Mouse (Mus musculus) ES-Bruce4 (cell line): Measurements from ENCODE around the gene Cant1. TPM values are rescaled to one million over a fixed set of nuclear protein-coding genes. Genes with fewer than 3 reads are reported as not detected.

Experiments
- H3K27ac ChIP-seq: 2 replicates; pipeline ENCODE4 v1.5.1; 2012; ENCODE audit warnings: low read length, inconsistent platforms; ENCODE audit not compliant: insufficient read depth
- H3K27me3 ChIP-seq: 2 replicates; pipeline ENCODE4 v1.6.1; 2012; ENCODE audit warnings: mild to moderate bottlenecking, low read length, inconsistent platforms; ENCODE audit not compliant: control insufficient read depth, poor library complexity, insufficient read depth, severe bottlenecking
- H3K36me3 ChIP-seq: 2 replicates; pipeline ENCODE4 v1.6.1; 2012; ENCODE audit warnings: inconsistent platforms, mild to moderate bottlenecking, low read length, moderate library complexity; ENCODE audit not compliant: control insufficient read depth, poor library complexity, insufficient read depth, severe bottlenecking
- H3K4me1 ChIP-seq: one replicate; pipeline ENCODE4 v1.8.1; 2011; ENCODE audit warnings: low read length; ENCODE audit not compliant: control insufficient read depth, insufficient read depth
- H3K4me3 ChIP-seq: 2 replicates; pipeline ENCODE4 v1.5.1; 2011; ENCODE audit warnings: low read depth, mild to moderate bottlenecking, low read length
- H3K9ac ChIP-seq: 2 replicates; pipeline ENCODE4 v1.6.1; 2012; ENCODE audit warnings: low read depth, mild to moderate bottlenecking, inconsistent platforms; ENCODE audit not compliant: poor library complexity, severe bottlenecking
- H3K9me3 ChIP-seq: replicated peaks from 2 replicates; pipeline ENCODE4 v1.6.1; 2012; ENCODE audit warnings: mild to moderate bottlenecking, low read length, inconsistent platforms; ENCODE audit not compliant: control insufficient read depth, poor library complexity, insufficient read depth, severe bottlenecking
- CTCF ChIP-seq: IDR thresholded peaks from one replicate; pipeline ENCODE4 v1.8.1; 2011; ENCODE audit warnings: low read depth, low read length
- EP300 ChIP-seq: IDR thresholded peaks from 2 replicates; pipeline ENCODE4 v1.6.1; 2011; ENCODE audit warnings: low read depth, low read length; ENCODE audit not compliant: insufficient read depth
- POLR2A ChIP-seq: IDR thresholded peaks from one replicate; pipeline ENCODE4 v1.8.1; 2011; ENCODE audit warnings: low read length; ENCODE audit not compliant: insufficient read depth
- polyA plus RNA-seq: library from polyadenylated mRNA; stranded (reverse); fragments of >200 nt; gene quantifications from 2 replicates; pipeline ENCODE4 v1.2.4, GENCODE M21; 2011; ENCODE audit warnings: low read depth; ENCODE audit not compliant: missing spikeins, insufficient read depth, insufficient read length

Gene Cant1
- polyA plus RNA-seq, 1 experiment: 15.4 TPM

- H3K9ac ChIP-seq: peak overlapping the region; percentile 62
- H3K36me3 ChIP-seq: no peaks in the 10 kb centered on the region
- no peak overlapping the region for H3K27ac ChIP-seq
- TF ChIP-seq CTCF (no peak), EP300 (no peak), POLR2A (no peak)
- H3K9me3 ChIP-seq: no peaks in the 10 kb centered on the region
- peaks cover 2% of the 10 kb centered on the region for H3K4me1 ChIP-seq
- H3K27me3 ChIP-seq: no peaks in the 10 kb centered on the region
- H3K4me3 ChIP-seq: peak overlapping the region; percentile 92
Observed at GRCm38 (mm10) chr11:118418442-118418833, 448 bp downstream of the Cant1 start.

GRCm38 (mm10) chr11:118417496-118417895 is 1.4 kb downstream of the Cant1 start:
- no peak overlapping the region for H3K9ac ChIP-seq
- H3K9me3 ChIP-seq: no peaks in the 10 kb centered on the region
- H3K27ac ChIP-seq: no peak overlapping the region
- no peaks in the 10 kb centered on the region for H3K27me3 ChIP-seq
- no peak for TF ChIP-seq EP300
- TF ChIP-seq POLR2A: no peak
- no peak for TF ChIP-seq CTCF
- H3K4me1 ChIP-seq: peaks cover 2% of the 10 kb centered on the region
- no peak overlapping the region for H3K4me3 ChIP-seq
- H3K36me3 ChIP-seq: no peaks in the 10 kb centered on the region

- no peaks in the 10 kb centered on the region for H3K36me3 ChIP-seq
Observed at GRCm38 (mm10) chr11:118416046-118416445, 2.8 kb downstream of the Cant1 start.

GRCm38 (mm10) chr11:118415630-118416029 is 3.3 kb downstream of the Cant1 start:
- peaks cover 2% of the 10 kb centered on the region for H3K4me1 ChIP-seq
- no peaks in the 10 kb centered on the region for H3K27me3 ChIP-seq
- H3K36me3 ChIP-seq: peaks cover 3% of the 10 kb centered on the region; the same call in 1 of the 2 replicates
- no peak overlapping the region for H3K4me3 ChIP-seq
- no peak overlapping the region for H3K9ac ChIP-seq
- no peaks in the 10 kb centered on the region for H3K9me3 ChIP-seq
- H3K27ac ChIP-seq: no peak overlapping the region
- TF ChIP-seq POLR2A: no peak
- TF ChIP-seq CTCF: no peak
- TF ChIP-seq EP300: no peak

More at GRCm38 (mm10) chr11:118416046-118416445, 2.8 kb downstream of the Cant1 start:
- no peak for TF ChIP-seq EP300
- TF ChIP-seq CTCF: no peak
- TF ChIP-seq POLR2A: no peak
- no peak overlapping the region for H3K9ac ChIP-seq
- no peak overlapping the region for H3K27ac ChIP-seq
- no peak overlapping the region for H3K4me3 ChIP-seq
- H3K4me1 ChIP-seq: peaks cover 2% of the 10 kb centered on the region
- no peaks in the 10 kb centered on the region for H3K27me3 ChIP-seq
- no peaks in the 10 kb centered on the region for H3K9me3 ChIP-seq

GRCm38 (mm10) chr11:118414270-118414669 is 4.6 kb downstream of the Cant1 start:
- no peak for TF ChIP-seq POLR2A
- H3K4me1 ChIP-seq: peaks cover 2% of the 10 kb centered on the region
- no peaks in the 10 kb centered on the region for H3K9me3 ChIP-seq
- no peak overlapping the region for H3K4me3 ChIP-seq
- H3K27me3 ChIP-seq: no peaks in the 10 kb centered on the region
- peaks cover 4% of the 10 kb centered on the region; the same call in 1 of the 2 replicates for H3K36me3 ChIP-seq
- no peak overlapping the region for H3K9ac ChIP-seq
- H3K27ac ChIP-seq: no peak overlapping the region

- no peaks in the 10 kb centered on the region for H3K27me3 ChIP-seq
- H3K36me3 ChIP-seq: peaks cover 4% of the 10 kb centered on the region; the same call in 1 of the 2 replicates
- no peaks in the 10 kb centered on the region for H3K9me3 ChIP-seq
- TF ChIP-seq CTCF (no peak), POLR2A (no peak), EP300 (no peak)
- H3K4me1 ChIP-seq: peaks cover 2% of the 10 kb centered on the region
- H3K9ac ChIP-seq: no peak overlapping the region
- H3K27ac ChIP-seq: no peak overlapping the region
- no peak overlapping the region for H3K4me3 ChIP-seq
Observed at GRCm38 (mm10) chr11:118413055-118413454, 5.8 kb downstream of the Cant1 start.
